Mouse (Mus musculus): ENCODE measurements at regions not wholly inside any gene's neighbourhood (a gene's known extent, or its start where the extent isn't known, plus 50 kb on each side); places are given as distances from the start of the nearest gene placed in this dataset.

DNA sequence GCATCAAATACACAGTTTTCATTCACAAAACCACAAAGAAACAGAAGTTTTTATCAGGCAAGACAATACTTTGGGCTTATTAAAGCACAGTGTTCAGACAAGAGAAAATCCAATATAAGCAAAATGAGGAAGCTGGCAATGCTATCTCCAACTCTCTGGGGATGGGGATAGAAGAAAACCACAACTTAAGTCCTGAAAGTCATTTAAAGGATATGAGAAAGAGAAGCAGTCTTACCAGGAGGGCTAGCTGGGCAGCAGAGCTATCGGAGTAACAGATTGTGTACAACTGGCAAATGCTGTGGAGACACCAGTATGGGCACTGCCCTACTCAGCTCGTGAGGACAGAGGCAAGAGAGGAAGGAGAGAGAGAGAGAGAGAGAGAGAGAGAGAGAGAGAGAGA is 262.9 kb upstream of the Rarb start:
- Histone ChIP-seq H3K9ac (replicated peaks; ENCODE audit: low read length, poor library complexity, severe bottlenecking) (no peak overlapping the region), H3K4me2 (ENCODE audit: low read depth, low read length, poor library complexity, severe bottlenecking) (no peak overlapping the region), H3K27me3 (ENCODE audit: insufficient read depth, low read length) (no peaks in the 10 kb centered on the region), H3K36me3 (ENCODE audit: insufficient read depth, low read length) (no peaks in the 10 kb centered on the region), H3K4me3 (ENCODE audit: low read depth, low read length) (no peak overlapping the region), H3K4me1 (ENCODE audit: insufficient read depth, low read length) (no peaks in the 10 kb centered on the region), H3K27ac (ENCODE audit: low read depth, low read length) (no peak overlapping the region), H3K9me3 (ENCODE audit: low read length) (no peaks in the 10 kb centered on the region)
- WGBS: 34% methylated on average over 2 of the region's 2 CpGs
- ATAC-seq (ENCODE audit: low FRiP score) (no peak), DNase-seq (ENCODE audit: low spot score) (no peak)
- no peak for TF ChIP-seq CTCF (IDR thresholded peaks at IDR 0.05)

DNA sequence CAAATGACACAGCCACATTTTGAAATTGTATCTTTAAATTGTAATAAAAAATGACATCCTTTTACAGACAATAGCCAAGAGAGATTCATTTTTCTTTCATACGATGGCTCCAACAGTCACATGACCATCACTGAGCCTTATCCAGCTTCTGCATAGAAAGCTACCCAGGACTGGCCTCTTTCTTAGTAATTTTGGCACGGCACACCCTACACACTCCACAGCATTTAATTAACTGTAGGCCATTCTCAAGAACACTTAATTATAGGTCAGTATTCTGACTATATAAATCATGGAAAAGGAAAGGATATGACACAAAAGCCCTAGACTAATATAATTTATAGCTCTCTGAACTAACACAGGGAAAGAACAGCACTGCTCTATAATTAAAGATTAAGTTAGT is 260.6 kb upstream of the Rarb start:
- peak; percentile 54; the same call in 1 of the 2 replicates for ATAC-seq (ENCODE audit: low FRiP score)

DNA sequence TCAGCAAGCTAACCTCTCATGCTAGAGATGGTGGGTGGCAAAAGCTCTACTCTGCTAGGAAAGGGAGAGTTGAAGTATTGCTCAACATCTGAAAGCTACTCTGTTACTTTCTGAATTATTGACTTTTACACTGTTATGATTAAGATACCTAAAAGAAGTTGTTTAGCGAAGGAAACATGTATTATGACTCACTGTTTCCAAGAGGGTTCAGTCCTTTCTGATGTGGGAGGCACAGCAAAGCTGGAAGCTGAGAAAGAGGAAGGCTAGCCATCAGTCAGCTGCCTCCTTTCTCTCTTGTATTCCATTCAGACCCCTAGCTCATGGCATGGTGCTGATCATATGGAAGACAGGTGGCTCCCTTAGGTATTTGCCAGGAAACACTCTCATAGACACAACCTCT is 242.4 kb upstream of the Rarb start:
- WGBS: 83% methylated on average over 1 of the region's 1 CpGs
- Histone ChIP-seq H3K36me3 (ENCODE audit: insufficient read depth, low read length) (no peaks in the 10 kb centered on the region), H3K27ac (ENCODE audit: low read depth, low read length) (no peak overlapping the region), H3K4me3 (ENCODE audit: low read depth, low read length) (no peak overlapping the region), H3K4me1 (ENCODE audit: insufficient read depth, low read length) (no peaks in the 10 kb centered on the region), H3K27me3 (ENCODE audit: insufficient read depth, low read length) (no peaks in the 10 kb centered on the region), H3K9me3 (ENCODE audit: low read length) (no peaks in the 10 kb centered on the region), H3K9ac (replicated peaks; ENCODE audit: low read length, poor library complexity, severe bottlenecking) (no peak overlapping the region), H3K4me2 (ENCODE audit: low read depth, low read length, poor library complexity, severe bottlenecking) (no peak overlapping the region)
- TF ChIP-seq CTCF (IDR thresholded peaks at IDR 0.05): no peak
- ATAC-seq (ENCODE audit: low FRiP score) (no peak), DNase-seq (ENCODE audit: low spot score) (no peak)

More for the DNA sequence above, 260.6 kb upstream of the Rarb start:
- Histone ChIP-seq H3K9ac (replicated peaks; ENCODE audit: low read length, poor library complexity, severe bottlenecking) (no peak overlapping the region), H3K9me3 (ENCODE audit: low read length) (no peaks in the 10 kb centered on the region), H3K4me1 (ENCODE audit: insufficient read depth, low read length) (no peaks in the 10 kb centered on the region), H3K4me3 (ENCODE audit: low read depth, low read length) (no peak overlapping the region), H3K27ac (ENCODE audit: low read depth, low read length) (no peak overlapping the region), H3K4me2 (ENCODE audit: low read depth, low read length, poor library complexity, severe bottlenecking) (no peak overlapping the region), H3K36me3 (ENCODE audit: insufficient read depth, low read length) (no peaks in the 10 kb centered on the region), H3K27me3 (ENCODE audit: insufficient read depth, low read length) (no peaks in the 10 kb centered on the region)
- 56% methylated on average over 2 of the region's 2 CpGs for WGBS
- DNase-seq (ENCODE audit: low spot score): no peak
- TF ChIP-seq CTCF (IDR thresholded peaks at IDR 0.05): no peak

DNA sequence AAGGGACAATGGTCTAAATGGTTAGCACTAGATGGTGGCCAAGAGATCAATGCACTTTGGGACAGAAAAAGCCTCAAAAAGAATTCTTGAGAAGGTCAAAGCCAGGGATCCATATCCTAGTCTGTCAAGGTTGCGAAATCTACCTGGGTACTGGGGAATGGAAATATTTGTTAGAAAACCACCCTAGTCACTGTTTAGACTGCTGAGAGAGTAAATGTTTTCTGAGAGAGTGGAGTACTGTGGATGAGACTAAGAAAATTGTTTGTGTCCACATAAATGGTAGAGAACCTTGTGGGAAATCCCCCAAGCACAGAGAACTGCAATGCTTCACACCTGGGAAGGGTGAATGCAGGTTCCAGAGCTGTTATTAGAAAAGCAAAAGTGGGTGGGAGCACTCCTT is 239.5 kb upstream of the Rarb start:
- H3K27ac ChIP-seq (ENCODE audit: low read depth, low read length): no peak overlapping the region
- DNase-seq (ENCODE audit: low spot score) (no peak), ATAC-seq (ENCODE audit: low FRiP score) (no peak)
- no peaks in the 10 kb centered on the region for H3K36me3 ChIP-seq (ENCODE audit: insufficient read depth, low read length)
- TF ChIP-seq CTCF (IDR thresholded peaks at IDR 0.05): no peak
- H3K4me2 ChIP-seq (ENCODE audit: low read depth, low read length, poor library complexity, severe bottlenecking): no peak overlapping the region
- 97% methylated on average over 1 of the region's 1 CpGs for WGBS
- no peaks in the 10 kb centered on the region for H3K4me1 ChIP-seq (ENCODE audit: insufficient read depth, low read length)
- no peaks in the 10 kb centered on the region for H3K9me3 ChIP-seq (ENCODE audit: low read length)
- no peak overlapping the region for H3K9ac ChIP-seq (replicated peaks; ENCODE audit: low read length, poor library complexity, severe bottlenecking)
- H3K4me3 ChIP-seq (ENCODE audit: low read depth, low read length): no peak overlapping the region
- H3K27me3 ChIP-seq (ENCODE audit: insufficient read depth, low read length): no peaks in the 10 kb centered on the region

DNA sequence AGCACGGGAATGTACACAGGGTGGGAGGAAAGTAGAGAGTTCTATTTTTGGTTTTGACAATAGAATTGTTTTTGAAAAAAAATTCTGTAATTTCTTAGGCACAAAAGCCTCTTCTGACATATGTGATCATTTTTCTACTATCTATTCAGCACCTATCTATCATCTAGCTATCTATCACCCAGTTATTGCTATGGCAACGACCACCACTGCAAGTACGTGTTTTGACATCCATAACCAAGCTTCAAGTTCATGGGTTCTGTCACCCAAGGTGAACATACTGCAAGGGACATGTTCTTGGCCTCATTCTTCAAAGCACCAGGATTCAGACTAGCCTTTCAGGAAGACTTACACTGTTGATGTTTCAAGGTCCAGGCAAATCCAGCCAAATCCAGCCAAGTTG is 238.4 kb upstream of the Rarb start:
- H3K36me3 ChIP-seq (ENCODE audit: insufficient read depth, low read length): no peaks in the 10 kb centered on the region
- H3K27me3 ChIP-seq (ENCODE audit: insufficient read depth, low read length): no peaks in the 10 kb centered on the region
- no peaks in the 10 kb centered on the region for H3K9me3 ChIP-seq (ENCODE audit: low read length)
- WGBS: 83% methylated on average over 3 of the region's 3 CpGs
- no peak overlapping the region for H3K4me3 ChIP-seq (ENCODE audit: low read depth, low read length)
- DNase-seq (ENCODE audit: low spot score) (no peak), ATAC-seq (ENCODE audit: low FRiP score) (no peak)
- no peak overlapping the region for H3K27ac ChIP-seq (ENCODE audit: low read depth, low read length)
- H3K9ac ChIP-seq (replicated peaks; ENCODE audit: low read length, poor library complexity, severe bottlenecking): no peak overlapping the region
- TF ChIP-seq CTCF (IDR thresholded peaks at IDR 0.05): no peak
- no peak overlapping the region for H3K4me2 ChIP-seq (ENCODE audit: low read depth, low read length, poor library complexity, severe bottlenecking)
- no peaks in the 10 kb centered on the region for H3K4me1 ChIP-seq (ENCODE audit: insufficient read depth, low read length)

DNA sequence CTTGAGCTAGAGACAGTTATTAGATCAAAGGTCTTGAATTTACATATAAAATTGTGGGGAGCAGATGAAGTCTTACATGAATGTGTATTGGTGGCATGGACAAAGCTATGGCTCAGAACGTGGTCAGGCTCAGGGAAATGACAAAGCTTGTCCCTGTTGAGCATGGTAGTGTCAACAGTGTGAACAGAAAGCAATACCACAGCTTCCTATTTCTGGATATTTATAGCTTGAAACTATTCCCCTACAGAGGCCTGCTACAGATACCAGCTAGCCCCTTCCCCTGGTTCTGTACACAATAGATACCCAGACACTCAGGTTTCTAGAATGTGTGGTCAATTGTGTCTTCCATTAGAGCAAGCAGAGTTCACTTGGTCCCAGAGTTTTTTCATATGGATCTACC is 236.8 kb upstream of the Rarb start:
- H3K27ac ChIP-seq (ENCODE audit: low read depth, low read length): no peak overlapping the region
- no peak for DNase-seq (ENCODE audit: low spot score)
- ATAC-seq (ENCODE audit: low FRiP score): no peak
- H3K9ac ChIP-seq (replicated peaks; ENCODE audit: low read length, poor library complexity, severe bottlenecking): no peak overlapping the region
- H3K27me3 ChIP-seq (ENCODE audit: insufficient read depth, low read length): no peaks in the 10 kb centered on the region
- WGBS: 69% methylated on average over 1 of the region's 1 CpGs
- no peaks in the 10 kb centered on the region for H3K36me3 ChIP-seq (ENCODE audit: insufficient read depth, low read length)
- H3K9me3 ChIP-seq (ENCODE audit: low read length): no peaks in the 10 kb centered on the region
- no peak overlapping the region for H3K4me3 ChIP-seq (ENCODE audit: low read depth, low read length)
- no peak overlapping the region for H3K4me2 ChIP-seq (ENCODE audit: low read depth, low read length, poor library complexity, severe bottlenecking)
- no peaks in the 10 kb centered on the region for H3K4me1 ChIP-seq (ENCODE audit: insufficient read depth, low read length)
- no peak for TF ChIP-seq CTCF (IDR thresholded peaks at IDR 0.05)

DNA sequence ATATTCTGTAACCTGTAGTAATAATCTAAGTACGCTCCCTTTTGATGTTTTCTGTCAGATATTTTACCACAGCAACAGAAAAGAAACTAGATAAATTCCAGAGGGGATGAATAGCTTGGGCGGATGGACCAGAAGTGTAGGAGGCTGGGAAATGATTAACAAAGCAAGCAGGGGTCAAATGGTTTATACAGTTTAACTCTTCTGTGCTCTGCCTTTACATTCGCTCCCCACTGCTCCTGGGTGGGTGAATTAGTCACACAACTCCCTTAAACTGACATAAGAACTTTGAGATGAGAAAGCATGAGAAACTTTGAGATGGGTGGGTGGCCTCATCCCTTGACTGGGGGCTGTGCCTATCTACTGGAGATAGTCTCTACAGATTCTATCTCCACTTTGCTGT is 235.4 kb upstream of the Rarb start:
- no peak overlapping the region for H3K9ac ChIP-seq (replicated peaks; ENCODE audit: low read length, poor library complexity, severe bottlenecking)
- ATAC-seq (ENCODE audit: low FRiP score): no peak

More for the DNA sequence above, 235.4 kb upstream of the Rarb start:
- no peak overlapping the region for H3K4me2 ChIP-seq (ENCODE audit: low read depth, low read length, poor library complexity, severe bottlenecking)
- WGBS: 70% methylated on average over 3 of the region's 3 CpGs
- H3K27ac ChIP-seq (ENCODE audit: low read depth, low read length): no peak overlapping the region
- no peaks in the 10 kb centered on the region for H3K36me3 ChIP-seq (ENCODE audit: insufficient read depth, low read length)
- TF ChIP-seq CTCF (IDR thresholded peaks at IDR 0.05): no peak
- no peaks in the 10 kb centered on the region for H3K27me3 ChIP-seq (ENCODE audit: insufficient read depth, low read length)
- H3K4me1 ChIP-seq (ENCODE audit: insufficient read depth, low read length): no peaks in the 10 kb centered on the region
- H3K9me3 ChIP-seq (ENCODE audit: low read length): no peaks in the 10 kb centered on the region
- no peak for DNase-seq (ENCODE audit: low spot score)
- no peak overlapping the region for H3K4me3 ChIP-seq (ENCODE audit: low read depth, low read length)
